Mouse (Mus musculus): ENCODE data around the gene Chrd. TPM values are rescaled to one million over a fixed set of nuclear protein-coding genes. Genes with fewer than 3 reads are reported as not detected.

Chrd gene
- total RNA-seq (2021) = 5.2 and 5.9 TPM in 2 replicates
- long read RNA-seq, experiment 1, partial matches to known transcripts = 1 of 7 reads
- long read RNA-seq, experiment 1, other reads (novel, unspliced or antisense) = 5 of 7 reads
- long read RNA-seq, experiment 2, partial matches to known transcripts = 1 of 6 reads
- long read RNA-seq, experiment 2, other reads (novel, unspliced or antisense) = 1 of 6 reads

DNA sequence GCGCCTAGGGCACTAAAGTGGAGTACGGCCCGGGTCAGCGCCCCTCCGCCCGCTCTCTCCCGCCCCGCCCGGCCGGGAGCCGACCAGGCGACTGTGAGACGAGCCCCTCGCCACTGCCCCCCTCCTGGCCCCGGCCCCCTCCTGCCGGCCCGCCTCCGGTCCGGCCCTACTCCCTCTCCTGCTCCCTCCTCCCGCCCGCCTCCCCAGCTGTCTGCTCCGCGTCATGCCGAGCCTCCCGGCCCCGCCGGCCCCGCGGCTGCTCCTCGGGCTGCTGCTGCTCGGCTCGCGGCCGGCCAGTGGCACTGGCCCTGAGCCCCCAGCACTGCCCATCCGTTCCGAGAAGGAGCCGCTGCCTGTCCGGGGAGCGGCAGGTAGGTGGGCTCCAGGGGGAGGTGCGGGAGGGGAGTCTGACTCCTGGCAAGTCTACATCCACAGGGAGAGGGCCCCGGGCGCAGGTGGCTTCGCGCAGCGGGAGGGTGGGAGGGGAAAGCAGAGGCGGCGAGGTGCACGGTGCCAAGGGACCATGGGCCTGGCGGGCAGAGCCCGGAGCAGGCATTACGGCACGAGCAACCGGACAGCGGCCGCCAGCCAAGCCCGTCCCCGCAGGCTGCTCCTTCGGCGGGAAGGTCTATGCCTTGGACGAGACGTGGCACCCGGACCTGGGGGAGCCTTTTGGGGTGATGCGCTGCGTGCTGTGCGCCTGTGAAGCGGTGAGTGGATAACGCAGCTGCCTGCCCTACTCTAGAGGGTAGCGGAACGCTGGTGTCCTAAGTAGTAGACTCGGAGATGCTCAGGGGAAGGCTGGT is at the start of gene Chrd:
Gene Chrd (plus strand): TSS at position 203 of the 806 bp plus-strand sequence.
- DNase-seq = peak; percentile 84

DNA sequence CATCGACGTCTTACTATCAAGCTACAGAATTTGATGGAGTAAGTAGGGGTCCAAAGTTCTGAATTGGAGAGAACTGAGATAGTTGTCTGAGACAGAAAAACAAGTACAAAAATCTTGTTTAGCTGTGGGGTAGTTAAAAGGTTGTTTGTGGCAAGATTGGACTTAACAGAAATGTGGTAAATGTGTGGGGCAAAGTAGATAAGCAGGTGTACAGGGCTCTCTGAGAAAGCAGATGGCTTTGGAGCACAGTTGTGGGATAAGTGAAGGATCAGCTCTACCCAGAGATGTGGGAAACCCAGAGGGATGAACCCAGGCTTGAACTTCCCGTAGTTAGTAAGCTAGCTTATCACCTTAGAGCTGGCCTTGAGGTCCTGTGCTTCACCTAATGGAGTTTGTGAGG is 42.2 kb upstream of the Chrd start:
- DNase-seq = no peak

DNA sequence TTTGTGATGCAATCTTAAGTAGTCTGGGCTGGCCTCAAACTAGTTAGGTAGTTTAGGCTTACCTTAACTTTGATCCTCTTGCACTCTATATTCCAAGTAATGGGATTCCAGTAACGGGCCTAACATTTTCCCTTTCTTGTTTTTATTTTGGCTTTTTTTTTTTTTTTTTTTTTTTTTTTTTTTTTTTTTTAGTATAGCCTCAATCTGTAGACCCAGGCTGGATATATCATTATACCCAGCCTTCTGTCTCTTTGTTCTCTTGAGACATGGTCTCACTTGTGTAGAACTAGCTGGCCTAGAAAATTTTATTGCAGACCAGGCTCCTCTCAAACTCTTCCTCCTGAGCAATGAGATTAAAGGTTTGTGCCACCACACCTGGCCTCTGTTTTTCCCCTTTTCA is 41.3 kb upstream of the Chrd start:
- no peak for DNase-seq

DNA sequence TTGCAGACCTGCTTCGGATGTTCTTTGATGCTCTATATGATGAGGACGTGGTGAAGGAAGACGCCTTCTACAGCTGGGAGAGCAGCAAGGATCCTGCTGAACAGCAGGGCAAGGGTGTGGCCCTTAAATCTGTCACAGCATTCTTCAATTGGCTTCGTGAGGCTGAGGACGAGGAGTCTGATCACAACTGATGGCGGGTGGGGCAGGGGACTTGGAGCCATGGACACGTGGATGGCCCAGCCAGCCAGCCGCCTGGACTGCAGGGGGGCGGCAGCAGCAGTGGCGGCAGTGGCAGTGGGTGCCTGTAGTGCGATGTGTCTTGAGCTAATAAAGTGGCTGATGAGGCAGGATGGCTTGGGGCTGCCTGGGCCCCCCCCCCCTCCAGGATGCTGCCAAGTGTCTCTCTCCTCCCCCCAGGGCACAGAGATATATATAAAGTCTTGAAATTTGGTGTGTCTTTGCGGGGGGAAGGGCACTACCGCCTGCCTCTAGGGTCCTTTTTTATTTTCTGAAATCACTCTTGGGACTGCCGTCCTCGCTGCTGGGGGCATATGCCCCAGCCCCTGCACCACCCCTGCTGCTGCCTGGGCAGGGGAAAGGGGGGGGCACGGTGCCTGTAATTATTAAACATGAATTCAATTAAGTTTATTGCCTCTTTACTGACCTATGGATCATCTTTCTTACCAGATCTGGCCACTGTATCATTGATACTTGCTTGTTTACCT is 40.5 kb upstream of the Chrd start:
- DNase-seq = no peak

DNA sequence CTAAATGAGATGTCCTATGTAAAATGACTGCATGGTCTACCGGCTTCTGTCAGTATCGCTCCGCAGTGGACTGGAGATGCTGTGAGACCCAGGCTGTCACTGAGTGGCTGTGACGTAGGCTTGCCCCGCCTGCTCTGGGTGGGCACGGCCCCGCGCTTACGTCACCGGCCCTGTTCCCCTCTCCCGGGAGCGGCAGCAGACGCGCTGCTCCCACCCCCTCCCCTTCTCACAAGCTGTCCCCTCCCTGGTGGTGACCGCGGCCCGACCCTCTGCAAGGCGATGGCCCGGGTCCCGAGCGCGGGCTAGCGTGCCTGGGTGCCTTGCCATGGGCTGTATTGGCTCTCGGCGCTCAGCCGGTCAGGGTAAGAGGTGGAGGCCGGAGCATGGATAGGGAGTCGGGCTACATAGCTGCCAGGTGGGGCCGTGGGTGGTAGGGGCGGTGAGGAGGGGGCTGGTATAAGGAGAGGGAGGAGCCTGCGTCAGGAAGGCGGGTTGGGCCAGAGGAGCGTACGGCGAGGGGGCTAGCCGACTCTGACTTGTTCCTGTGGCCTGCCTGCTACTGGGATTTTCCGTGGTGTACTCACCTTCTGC is 39.7 kb upstream of the Chrd start, which contains the start of gene Fam131a:
Gene Fam131a (plus strand): TSS at position 131 of the 591 bp plus-strand sequence.
- DNase-seq = peak; percentile 93

DNA sequence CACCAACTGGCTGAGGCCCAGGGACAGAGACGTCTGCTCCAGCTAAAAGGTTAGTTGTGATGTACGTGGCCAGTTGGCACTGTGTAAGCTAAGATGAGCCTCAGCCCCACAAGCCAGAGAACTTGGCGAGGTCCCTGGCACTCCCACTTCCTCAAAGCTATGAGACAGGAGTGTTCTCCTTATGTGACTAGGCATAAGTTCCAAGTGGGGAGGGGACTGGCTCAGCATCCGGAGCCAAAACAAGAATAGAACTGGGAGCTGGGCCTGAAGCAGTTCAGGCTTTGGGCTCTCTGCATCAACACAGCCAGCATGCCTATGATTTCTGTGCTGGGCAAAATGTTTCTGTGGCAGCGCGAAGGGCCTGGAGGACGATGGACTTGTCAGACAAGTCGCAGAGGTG is 38.1 kb upstream of the Chrd start:
- DNase-seq = peak; percentile 37

DNA sequence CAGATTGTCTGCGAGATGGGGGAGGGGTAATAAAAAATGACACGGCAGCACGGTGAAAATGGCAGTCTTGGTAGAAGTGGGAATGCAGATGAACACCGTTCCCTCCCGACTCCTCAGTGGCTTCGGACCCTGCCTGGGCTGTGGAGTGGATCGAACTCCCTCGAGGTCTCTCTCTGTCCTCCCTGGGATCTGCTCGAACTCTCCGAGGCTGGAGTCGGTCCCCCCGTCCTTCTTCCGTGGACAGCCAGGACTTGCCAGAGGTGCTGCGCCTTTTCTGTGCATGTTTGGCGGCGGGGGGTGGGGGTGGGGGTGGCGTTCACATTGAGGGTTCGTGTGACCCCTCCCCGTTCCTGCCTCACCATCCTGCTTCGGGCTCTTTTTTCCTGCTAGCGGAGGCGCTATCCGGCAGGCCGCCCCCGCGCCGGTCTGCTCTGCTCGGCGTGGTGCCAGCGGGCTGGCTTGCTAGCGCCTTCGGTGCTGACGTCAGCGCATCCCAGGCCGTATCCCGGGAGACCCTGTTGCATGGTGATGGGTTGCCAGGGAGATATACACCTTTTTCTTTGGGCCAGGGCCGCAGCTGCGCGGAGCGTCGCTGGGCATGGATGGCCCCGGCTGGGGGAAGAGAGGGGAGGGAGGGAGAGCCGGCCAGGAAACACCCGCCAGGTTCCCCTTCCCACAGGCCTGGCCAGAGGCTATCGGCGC is 37.2 kb upstream of the Chrd start:
- peak; percentile 91 for DNase-seq

DNA sequence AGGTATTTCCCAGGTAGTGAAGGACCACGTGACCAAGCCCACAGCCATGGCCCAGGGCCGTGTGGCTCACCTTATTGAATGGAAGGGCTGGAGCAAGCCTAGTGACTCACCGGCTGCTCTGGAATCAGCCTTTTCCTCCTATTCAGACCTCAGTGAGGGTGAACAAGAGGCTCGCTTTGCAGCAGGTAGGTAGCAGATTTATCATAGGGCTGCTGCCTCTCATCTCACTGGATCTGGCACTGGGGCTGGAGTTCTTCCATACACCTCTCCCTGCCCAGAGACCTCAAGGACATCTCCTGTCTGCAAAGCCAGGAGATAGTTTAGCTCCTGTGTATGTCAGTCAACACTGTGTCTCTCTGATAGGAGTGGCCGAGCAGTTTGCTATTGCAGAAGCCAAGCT is 33.7 kb upstream of the Chrd start:
- no peak for DNase-seq

DNA sequence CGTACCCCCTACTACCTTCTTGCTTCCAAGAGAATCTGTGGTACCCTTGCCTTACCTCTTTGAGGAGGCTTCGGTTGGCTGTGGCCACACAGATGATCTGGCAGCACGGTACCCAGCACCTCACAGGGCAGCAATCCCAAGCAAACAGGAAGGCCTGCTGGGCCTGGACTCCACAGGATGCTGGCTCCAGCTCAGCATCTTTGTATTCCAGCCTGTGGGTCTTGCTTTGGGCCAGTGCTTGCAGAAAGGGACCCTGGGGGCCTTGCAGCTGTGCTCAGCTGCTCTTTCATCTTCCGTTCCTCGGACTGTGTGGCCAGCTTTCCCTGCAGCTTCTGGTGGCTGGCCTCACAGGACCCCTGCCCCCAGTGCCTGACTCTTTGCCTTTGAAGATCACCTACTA is 32.9 kb upstream of the Chrd start:
- no peak for DNase-seq

DNA sequence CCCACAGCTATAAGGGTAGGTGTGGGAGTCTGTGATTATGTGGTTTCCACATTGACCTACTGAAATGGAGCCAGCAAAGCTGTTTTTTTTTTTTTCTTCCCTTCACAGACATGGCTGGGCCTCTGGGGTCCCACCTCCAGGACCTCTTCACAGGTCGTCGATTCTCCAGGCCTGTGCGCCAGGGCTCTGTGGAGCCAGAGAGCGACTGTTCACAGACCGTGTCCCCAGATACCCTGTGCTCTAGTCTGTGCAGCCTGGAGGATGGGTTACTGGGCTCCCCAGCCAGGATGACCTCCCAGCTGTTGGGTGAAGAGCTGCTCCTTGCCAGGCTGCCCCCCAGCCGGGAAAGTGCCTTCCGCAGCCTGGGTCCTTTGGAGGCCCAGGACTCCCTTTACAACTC is 31.6 kb upstream of the Chrd start:
- DNase-seq = no peak

DNA sequence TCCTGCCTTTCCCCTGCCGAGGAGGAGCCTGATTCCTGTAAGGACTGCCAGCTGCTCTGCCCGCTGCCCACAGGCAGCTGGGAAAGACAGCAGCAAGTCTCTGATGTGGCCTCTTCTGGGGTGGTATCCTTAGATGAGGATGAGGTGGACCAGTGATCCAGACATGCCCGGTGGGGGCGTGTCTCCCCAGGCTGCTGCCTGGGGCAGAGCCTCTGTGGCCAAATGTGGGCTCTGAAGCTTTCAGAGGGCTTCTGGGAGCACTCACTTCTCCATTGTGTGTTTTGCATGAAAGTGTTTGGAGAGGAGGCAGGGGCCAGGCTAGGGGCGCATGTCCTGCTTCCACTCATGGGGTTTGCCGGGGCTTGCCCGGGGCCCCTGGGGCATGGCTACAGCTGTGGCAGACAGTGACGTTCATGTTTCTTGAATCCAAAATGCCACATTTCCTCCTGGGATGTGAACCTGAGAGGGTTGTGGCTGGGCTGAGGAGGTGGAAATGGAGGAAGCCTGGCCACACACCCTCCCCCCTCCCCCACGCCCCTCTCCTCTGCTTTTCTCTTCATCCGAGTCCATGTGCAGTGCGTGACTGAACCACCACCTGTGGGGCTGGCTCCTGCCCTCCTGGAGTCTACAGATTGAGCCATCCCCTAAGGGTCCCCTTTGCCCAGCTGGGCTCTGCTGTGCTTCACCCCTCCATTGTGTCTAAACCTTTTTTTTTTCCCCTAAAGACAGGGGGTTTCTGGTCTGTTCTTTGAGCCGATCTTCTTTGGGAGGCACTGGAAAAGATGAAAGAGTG is 31.0 kb upstream of the Chrd start:
- no peak for DNase-seq

DNA sequence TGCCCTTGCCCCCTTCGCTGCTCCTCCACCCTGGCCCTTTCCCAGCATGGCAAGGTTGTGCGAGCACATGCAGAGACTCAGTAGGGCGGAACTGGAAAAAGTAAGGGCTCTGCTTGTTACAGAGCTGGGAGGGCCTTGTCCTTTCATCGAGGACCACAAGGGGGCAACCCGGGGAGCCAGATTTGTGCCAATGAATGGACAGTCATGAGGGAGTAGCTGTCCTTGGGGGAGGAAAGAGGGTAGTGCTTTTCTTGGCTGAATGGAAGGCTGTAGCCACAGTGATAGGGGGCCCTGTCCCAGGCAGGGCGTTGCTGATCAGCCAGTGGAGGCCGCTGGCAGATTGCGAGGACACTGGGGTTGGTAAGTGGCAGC is 30.4 kb upstream of the Chrd start:
- DNase-seq = peak; percentile 94

DNA sequence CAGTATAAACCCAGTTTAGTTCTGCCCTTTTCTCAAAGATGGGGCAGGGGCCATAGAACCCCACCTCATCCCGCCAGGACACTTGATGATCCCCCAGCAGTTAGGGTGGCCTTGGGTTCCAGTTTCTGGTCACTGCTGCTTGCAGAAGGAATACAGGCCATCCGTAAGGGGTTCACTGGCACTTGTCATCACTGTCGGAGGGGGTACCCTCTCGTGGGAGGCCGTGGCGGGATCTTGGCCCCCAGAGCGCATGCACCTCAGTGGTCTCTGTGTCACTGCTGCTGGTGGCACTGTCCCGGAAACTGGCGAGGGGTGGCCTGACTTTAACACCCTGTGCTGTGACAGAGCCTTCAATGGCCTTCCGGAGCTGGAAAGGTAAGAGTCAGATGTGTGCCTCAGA is 29.9 kb upstream of the Chrd start:
- DNase-seq = no peak

DNA sequence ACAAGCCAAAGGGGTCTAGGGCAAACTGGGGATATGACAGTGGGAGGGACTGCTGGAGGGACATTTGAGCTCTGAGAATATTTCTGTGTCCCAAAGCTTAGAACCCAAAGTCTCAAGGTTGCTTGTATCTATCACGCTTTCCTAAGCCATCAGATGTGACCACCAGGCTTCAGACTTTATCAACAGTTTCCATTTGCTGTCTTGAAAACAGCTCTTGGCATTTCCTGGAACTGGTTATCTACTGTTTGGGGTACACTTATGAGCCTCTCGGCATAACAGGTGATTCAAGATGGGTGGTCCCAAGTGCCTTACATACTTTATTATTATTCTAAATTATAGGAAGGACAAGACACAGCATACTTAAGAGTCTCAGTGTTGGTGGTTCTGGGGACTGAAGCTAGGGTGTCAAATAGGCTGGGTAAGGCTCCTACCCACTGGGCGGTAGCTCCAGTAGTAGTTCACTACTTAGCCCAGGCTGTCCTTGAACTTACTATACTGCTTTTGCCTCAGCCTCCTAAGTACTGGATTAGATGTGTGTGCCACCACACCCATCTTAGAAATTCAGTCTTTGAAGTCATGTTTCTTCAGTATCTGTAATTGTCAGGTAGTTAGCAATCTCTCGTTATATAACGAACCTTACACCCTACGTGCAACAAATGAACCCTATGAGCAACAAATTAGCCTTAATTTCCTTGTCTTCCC is 29.1 kb upstream of the Chrd start:
- DNase-seq = no peak

DNA sequence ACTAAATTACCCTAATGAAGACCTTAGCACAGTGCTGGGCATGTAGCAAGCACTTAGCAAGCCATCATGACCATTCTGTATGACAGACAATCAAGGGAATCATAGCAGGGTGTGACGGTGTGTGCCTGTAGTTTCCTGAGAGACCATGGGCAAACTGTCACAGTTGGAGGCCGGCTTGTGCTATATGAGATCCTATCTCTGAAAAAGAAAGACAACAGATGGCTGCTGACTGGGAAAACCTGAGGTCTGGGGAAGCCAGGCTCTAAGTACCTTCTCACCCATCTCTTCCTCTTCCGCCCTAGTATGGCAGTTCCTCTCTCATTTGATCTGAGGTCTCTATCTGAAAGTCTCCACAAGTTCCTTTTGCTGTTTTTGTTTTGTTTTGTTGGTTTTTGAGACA is 27.1 kb upstream of the Chrd start:
- no peak for DNase-seq

DNA sequence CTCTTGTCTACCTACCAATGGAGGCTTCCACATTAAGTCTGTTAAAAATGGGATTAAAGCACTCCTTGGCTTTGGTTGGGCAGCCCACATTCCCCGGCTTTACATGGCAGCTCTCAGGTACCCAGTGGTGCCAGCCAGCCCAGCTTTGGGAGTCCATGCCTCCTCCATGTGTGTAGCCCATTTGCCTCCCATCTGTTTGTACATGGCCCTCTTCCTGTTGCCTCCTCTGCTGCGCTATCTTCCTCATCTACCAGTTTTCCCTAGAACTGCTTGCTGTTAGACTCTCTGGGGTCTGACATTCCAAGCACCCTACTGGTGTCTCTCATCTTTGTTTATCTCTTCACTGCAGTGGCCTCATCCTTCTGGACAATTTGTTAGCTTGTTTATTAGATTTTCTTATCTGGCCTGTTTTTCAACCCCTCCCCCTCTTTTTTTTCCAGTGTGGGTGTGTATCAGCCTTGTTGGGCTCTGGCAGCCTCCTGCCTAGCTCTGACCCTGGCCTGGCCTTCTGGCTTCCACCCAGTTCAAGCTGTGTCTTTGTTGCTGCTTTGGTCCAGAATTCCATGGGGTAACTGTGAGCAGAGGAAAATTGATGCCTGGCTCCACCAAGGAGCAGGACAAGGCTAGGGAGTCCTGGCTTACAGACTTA is 26.4 kb upstream of the Chrd start:
- peak; percentile 66 for DNase-seq

DNA sequence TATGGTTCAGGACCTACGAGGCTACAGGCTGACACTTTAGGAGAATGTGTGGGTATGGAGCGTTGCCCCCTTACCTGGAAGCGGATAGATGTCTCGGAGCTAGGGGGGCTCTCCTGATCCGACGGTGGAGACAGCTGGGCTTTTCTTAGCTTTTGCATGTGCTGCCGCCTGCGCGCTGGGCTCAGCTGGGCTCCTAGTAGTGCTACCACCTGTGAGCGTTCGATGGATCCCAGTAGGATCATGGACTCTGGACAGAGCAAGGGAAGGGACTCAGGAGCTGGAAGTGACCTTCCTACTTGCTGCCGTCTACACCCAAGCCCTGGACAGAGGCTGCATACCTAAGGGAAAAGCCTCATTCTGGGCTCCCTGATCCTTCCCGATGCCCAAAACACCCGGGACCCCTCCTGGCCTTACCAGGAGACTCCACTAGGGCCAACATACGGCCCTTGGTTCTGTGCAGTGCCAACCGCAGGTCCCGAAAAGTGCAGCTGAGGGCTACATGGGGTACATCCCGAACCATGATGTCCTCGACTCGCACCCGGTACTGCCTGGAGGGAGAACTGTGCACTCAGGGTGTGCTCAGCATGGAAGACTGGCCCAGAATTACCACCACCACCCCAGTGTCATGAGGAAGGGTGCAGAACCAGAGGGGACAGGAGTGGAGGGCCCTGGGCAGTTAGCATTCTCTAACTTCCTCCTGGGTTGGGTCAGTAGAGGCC is 24.5 kb upstream of the Chrd start:
- DNase-seq = no peak

DNA sequence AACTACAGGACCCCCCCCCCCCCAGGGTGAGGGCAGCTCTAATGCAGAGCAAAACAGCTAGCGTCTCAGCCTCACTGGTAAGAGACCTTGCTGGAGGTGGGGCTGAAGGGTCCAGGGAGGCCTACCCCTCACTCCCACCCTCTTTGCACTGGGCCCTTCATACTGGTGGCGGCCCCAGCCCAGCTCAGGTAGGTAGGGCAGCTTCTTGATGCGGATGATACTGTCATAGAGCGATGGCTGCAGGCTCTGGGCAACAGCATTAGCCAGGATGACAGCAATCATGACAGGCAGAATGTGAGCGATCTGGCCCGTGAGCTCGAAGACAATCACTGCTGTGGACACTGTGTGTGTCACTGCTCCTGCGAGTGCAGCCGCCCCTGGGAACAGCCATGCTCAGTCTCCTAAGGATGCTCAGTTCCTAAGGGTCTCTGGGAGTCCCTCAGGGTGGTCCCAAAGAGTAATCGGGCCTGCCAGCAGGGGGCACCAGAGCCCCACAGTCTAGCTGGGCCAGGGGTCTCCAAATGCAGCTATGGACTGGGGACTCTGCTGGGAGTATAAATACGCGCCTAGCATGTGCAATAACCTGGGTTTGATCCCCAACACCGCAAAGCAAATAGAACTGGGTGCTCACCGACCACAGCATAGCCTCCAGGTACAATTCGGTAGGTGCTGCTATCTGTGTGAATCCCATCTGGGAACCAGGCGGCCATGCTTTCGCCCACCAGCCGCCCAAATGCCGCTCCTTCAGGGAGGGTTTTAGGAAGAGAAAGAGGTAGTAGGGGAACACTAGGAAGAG is 23.8 kb upstream of the Chrd start:
- DNase-seq = no peak

DNA sequence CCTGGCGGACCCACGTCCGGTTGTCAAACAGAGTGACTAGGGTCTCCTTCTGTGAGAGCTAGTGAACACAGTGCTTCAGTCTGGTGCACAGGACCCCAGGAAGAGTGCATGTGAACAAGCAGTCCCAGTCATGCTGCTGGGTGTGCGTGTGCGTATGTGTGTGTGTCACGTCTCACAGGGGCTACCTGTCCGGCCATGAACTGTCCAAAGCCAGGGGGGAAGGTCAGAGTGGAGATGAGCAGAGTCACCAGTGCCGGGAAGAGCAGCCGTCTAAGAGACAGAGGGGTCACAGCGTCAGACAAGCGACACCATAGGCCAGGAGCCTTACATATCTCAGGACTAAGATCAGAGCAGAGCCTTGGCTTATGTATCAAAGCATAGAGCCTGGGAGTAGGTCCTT is 22.6 kb upstream of the Chrd start:
- DNase-seq = no peak

All from adrenal gland, postnatal 14 days (tissue).